Mouse (Mus musculus) layer of hippocampus, postnatal 25 days (tissue): Measurements from ENCODE around the gene Lhx4. TPM values are rescaled to one million over a fixed set of nuclear protein-coding genes. Genes with fewer than 3 reads are reported as not detected.
A peak's percentile ranks its signal among the peaks of the same experiment; 100 is the strongest.

Experiments used
- DNase-seq, 2 experiments: peaks; one replicate each; pipeline ENCODE4 v3.0.0; 2022; ENCODE audit warnings: mixed read lengths in 2 of 2, low spot score in 1 of 2; ENCODE audit errors: extremely low spot score in 1 of 2
- total RNA-seq, 2 experiments: library from RNA; stranded (reverse); gene quantifications; 2 replicates each; pipeline ENCODE4 v1.2.3; 2021

Lhx4 gene
- total RNA-seq, result under 1 TPM in 1 of 2 experiments, not detected in 1; 0.07 TPM

GRCm38 (mm10) chr1:155751484-155752255 is at the start of gene Lhx4:
Gene Lhx4 (minus strand): TSS chr1:155751684.
- no peak for DNase-seq

- DNase-seq, result no peak
Observed at GRCm38 (mm10) chr1:155798000-155798399, 46.5 kb upstream of the Lhx4 start.

GRCm38 (mm10) chr1:155797425-155797824 is 45.9 kb upstream of the Lhx4 start:
- DNase-seq, result no peak

- DNase-seq, result no peak
Observed at GRCm38 (mm10) chr1:155796757-155797405, 45.4 kb upstream of the Lhx4 start.

GRCm38 (mm10) chr1:155795791-155796233 is 44.3 kb upstream of the Lhx4 start:
- DNase-seq, result no peak

GRCm38 (mm10) chr1:155794855-155795254 is 43.4 kb upstream of the Lhx4 start:
- DNase-seq, result no peak

GRCm38 (mm10) chr1:155791919-155792318 is 40.4 kb upstream of the Lhx4 start:
- DNase-seq, result no peak

GRCm38 (mm10) chr1:155790111-155790974 is 38.9 kb upstream of the Lhx4 start:
- no peak for DNase-seq

GRCm38 (mm10) chr1:155785886-155786285 is 34.4 kb upstream of the Lhx4 start:
- no peak for DNase-seq

- peak in 1 of 2 experiments; percentile 62 for DNase-seq
Observed at GRCm38 (mm10) chr1:155784343-155785205, 33.1 kb upstream of the Lhx4 start.

- no peak for DNase-seq
Observed at GRCm38 (mm10) chr1:155782382-155782781, 30.9 kb upstream of the Lhx4 start.

GRCm38 (mm10) chr1:155777641-155778625 is 26.4 kb upstream of the Lhx4 start:
- DNase-seq, result no peak

- DNase-seq, result no peak
Observed at GRCm38 (mm10) chr1:155759167-155759566, 7.7 kb upstream of the Lhx4 start.

- DNase-seq, result no peak
Observed at GRCm38 (mm10) chr1:155758711-155759110, 7.2 kb upstream of the Lhx4 start.

- DNase-seq, result no peak
Observed at GRCm38 (mm10) chr1:155757621-155758020, 6.1 kb upstream of the Lhx4 start.

- DNase-seq, result no peak
Observed at GRCm38 (mm10) chr1:155753411-155753810, 1.9 kb upstream of the Lhx4 start.

GRCm38 (mm10) chr1:155750517-155751178 is 836 bp downstream of the Lhx4 start:
- DNase-seq, result no peak

GRCm38 (mm10) chr1:155747911-155748310 is 3.6 kb downstream of the Lhx4 start:
- DNase-seq, result no peak
